Mouse (Mus musculus) stomach, adult 2 months (tissue): ENCODE data around the gene Olfr1049. TPM values are rescaled to one million over a fixed set of nuclear protein-coding genes. Genes with fewer than 3 reads are reported as not detected.

Experiments
- polyA plus RNA-seq: library from polyadenylated mRNA; depleted of rRNA; stranded (reverse); fragments of >200 nt; gene quantifications from 2 replicates; pipeline ENCODE4 v1.2.3, GENCODE M21; 2012; rRNA removed

Olfr1049 gene
- polyA plus RNA-seq, result not detected in 2 replicates

GRCm38 (mm10) chr2:86258228-86258627 lies at the start of gene Olfr1049:
TSS of gene Olfr1049 (minus strand) at chr2:86258328.

DNA sequence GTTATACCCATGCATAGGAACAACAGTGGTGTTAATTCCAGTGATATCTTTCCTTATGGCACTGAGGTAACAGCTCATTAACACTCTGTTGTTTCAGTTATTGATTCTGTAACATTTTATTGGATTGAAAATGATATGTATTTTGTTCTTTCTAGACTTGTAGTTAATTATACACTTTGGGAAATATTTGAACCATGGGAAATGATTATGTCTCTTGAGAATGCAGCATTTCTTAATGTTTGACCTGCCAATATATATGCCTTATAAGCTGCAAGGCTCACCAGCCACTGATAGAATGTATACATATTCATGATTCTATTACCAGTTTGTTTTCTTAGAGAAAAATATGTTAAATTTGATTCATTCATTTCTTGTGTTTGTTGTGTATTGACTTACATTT lies 34.0 kb upstream of the Olfr1049 start, which contains the start of gene Olfr1052:
Gene Olfr1052 (plus strand): TSS at position 301 of the 400 bp plus-strand sequence.

GRCm38 (mm10) chr2:86278988-86279387 lies 20.9 kb upstream of the Olfr1049 start, which contains the start of gene Olfr1051:
TSS of gene Olfr1051 (minus strand) at chr2:86279088.

GRCm38 (mm10) chr2:86240189-86240588 lies 17.9 kb downstream of the Olfr1049 start, which contains the start of gene Olfr1048:
TSS of gene Olfr1048 (minus strand) at chr2:86240289.

DNA sequence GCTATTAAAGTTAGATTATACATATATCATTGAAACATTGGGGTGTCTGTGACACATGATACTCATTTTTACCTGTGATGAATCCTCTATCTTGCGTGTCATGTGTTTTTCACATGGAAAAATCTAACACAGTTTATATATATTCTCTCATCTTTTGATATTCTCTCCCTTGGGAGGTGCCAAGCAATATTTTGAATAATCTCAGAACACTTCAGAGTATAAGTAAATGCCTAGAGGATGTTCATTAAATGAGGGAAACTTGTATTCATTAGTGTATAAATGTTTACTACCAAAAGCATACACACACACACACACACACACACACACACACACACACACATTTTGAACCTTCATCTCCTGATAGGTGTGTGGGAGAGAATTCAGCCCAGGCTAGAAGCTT lies 26.8 kb downstream of the Olfr1049 start, which contains the start of gene Olfr1047:
Gene Olfr1047 (minus strand): TSS at position 101 of the 400 bp plus-strand sequence.

DNA sequence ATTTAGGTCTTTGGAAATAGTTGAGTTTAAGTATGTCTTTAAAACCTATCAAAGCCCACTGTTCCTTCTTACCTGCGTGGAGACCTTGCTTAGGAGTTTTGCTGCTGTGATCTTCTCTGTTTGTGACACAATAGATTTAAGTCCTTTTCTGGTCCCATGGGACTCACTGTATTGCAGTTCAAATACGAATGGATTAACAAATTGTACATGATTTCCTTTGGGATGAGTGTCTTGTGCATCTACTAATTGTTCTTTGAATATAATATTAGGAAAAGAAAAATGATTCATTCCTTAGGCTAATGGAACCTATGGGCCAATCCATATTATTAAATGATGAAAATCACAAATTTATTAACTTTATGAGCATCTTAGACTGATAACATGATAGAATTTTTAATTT lies 38.9 kb downstream of the Olfr1049 start, which contains the start of gene Olfr1046:
Gene Olfr1046 (minus strand): TSS at position 101 of the 400 bp plus-strand sequence.

Other genes with a start within 250 kb of the Olfr1049 start
- gene Olfr1033, start 237.7 kb downstream of the Olfr1049 start, polyA plus RNA-seq, result 0.12 TPM in 1 of 2 replicates, not detected in the other
- 0.02 TPM in 1 of 2 replicates, not detected in the other for gene Olfr1034, start 212.5 kb downstream of the Olfr1049 start, polyA plus RNA-seq
- not detected in 2 replicates for gene Olfr1036, start 184.3 kb downstream of the Olfr1049 start, polyA plus RNA-seq
- not detected in 2 replicates for gene Olfr1037, start 170.9 kb downstream of the Olfr1049 start, polyA plus RNA-seq
- not detected in 2 replicates for gene Olfr1039, start 122.4 kb downstream of the Olfr1049 start, polyA plus RNA-seq
- gene Olfr1040, start 111.6 kb downstream of the Olfr1049 start, polyA plus RNA-seq, result not detected in 2 replicates
- not detected in 2 replicates for gene Olfr1042, start 96.5 kb downstream of the Olfr1049 start, polyA plus RNA-seq
- not detected in 2 replicates for gene Olfr1043, start 90.8 kb downstream of the Olfr1049 start, polyA plus RNA-seq
- not detected in 2 replicates for gene Olfr1044, start 80.5 kb downstream of the Olfr1049 start, polyA plus RNA-seq
- not detected in 2 replicates for gene Olfr52, start 72.6 kb downstream of the Olfr1049 start, polyA plus RNA-seq
- gene Olfr1045, start 55.3 kb downstream of the Olfr1049 start, polyA plus RNA-seq, result not detected in 2 replicates
- gene Olfr1046, start 39.0 kb downstream of the Olfr1049 start, polyA plus RNA-seq, result not detected in 2 replicates
- gene Olfr1047, start 26.9 kb downstream of the Olfr1049 start, polyA plus RNA-seq, result not detected in 2 replicates
- not detected in 2 replicates for gene Olfr1048, start 18.0 kb downstream of the Olfr1049 start, polyA plus RNA-seq
- not detected in 2 replicates for gene Olfr1051, start 20.8 kb upstream of the Olfr1049 start, polyA plus RNA-seq
- gene Olfr1052, start 34.1 kb upstream of the Olfr1049 start, polyA plus RNA-seq, result not detected in 2 replicates
- not detected in 2 replicates for gene Olfr1053, start 57.0 kb upstream of the Olfr1049 start, polyA plus RNA-seq
- not detected in 2 replicates for gene Olfr1054, start 77.1 kb upstream of the Olfr1049 start, polyA plus RNA-seq
- not detected in 2 replicates for gene Olfr1055, start 92.0 kb upstream of the Olfr1049 start, polyA plus RNA-seq
- gene Olfr1056, start 104.1 kb upstream of the Olfr1049 start, polyA plus RNA-seq, result not detected in 2 replicates
- gene Olfr1057, start 120.1 kb upstream of the Olfr1049 start, polyA plus RNA-seq, result not detected in 2 replicates
- not detected in 2 replicates for gene Olfr1058, start 130.2 kb upstream of the Olfr1049 start, polyA plus RNA-seq
- gene Olfr1061, start 155.7 kb upstream of the Olfr1049 start, polyA plus RNA-seq, result not detected in 2 replicates
- not detected in 2 replicates for gene Olfr1062, start 168.4 kb upstream of the Olfr1049 start, polyA plus RNA-seq
- not detected in 2 replicates for gene Olfr1065, start 192.3 kb upstream of the Olfr1049 start, polyA plus RNA-seq
- not detected in 2 replicates for gene Olfr1066, start 197.9 kb upstream of the Olfr1049 start, polyA plus RNA-seq
- gene Olfr228, start 229.1 kb upstream of the Olfr1049 start, polyA plus RNA-seq, result not detected in 2 replicates